Mouse (Mus musculus) stomach, embryonic 14.5 days (tissue): ENCODE data around the gene Grhl3. TPM values are rescaled to one million over a fixed set of nuclear protein-coding genes. Genes with fewer than 3 reads are reported as not detected.

Source experiments
- ATAC-seq: fragments of 200-750 bp; cut with Nextera tagmentation; 2 replicates; pipeline ENCODE4 v1.8.0; 2017; ENCODE audit warnings: low read depth, moderate TSS enrichment; ENCODE audit not compliant: insufficient number of reproducible peaks, insufficient read depth, low FRiP score
- H3K27ac ChIP-seq: fragments of 300-500 bp; sonication (generic); 2 replicates; pipeline ENCODE4 v1.5.1; 2014; ENCODE audit warnings: mild to moderate bottlenecking, low read length, moderate library complexity, mixed read lengths
- H3K27me3 ChIP-seq: fragments of 300-500 bp; sonication (generic); 2 replicates; pipeline ENCODE4 v1.6.1; 2014; ENCODE audit warnings: low read length, control low read depth, mixed read lengths; ENCODE audit not compliant: control insufficient read depth, insufficient read depth
- H3K36me3 ChIP-seq: fragments of 300-500 bp; sonication (generic); 2 replicates; pipeline ENCODE4 v1.6.1; 2014; ENCODE audit warnings: mild to moderate bottlenecking, control low read depth, low read length, moderate library complexity, mixed read lengths; ENCODE audit not compliant: control insufficient read depth, insufficient read depth
- H3K4me1 ChIP-seq: fragments of 300-500 bp; sonication (generic); 2 replicates; pipeline ENCODE4 v1.6.1; 2014; ENCODE audit warnings: low read length, control low read depth, mixed read lengths; ENCODE audit not compliant: control insufficient read depth, insufficient read depth
- H3K4me2 ChIP-seq: fragments of 300-500 bp; sonication (generic); replicated peaks from 2 replicates; pipeline ENCODE4 v1.6.1; 2014; ENCODE audit warnings: low read depth, low read length, control low read depth
- H3K4me3 ChIP-seq: fragments of 300-500 bp; sonication (generic); 2 replicates; pipeline ENCODE4 v1.5.1; 2014; ENCODE audit warnings: low read depth, low read length, control low read depth
- H3K9ac ChIP-seq: fragments of 300-500 bp; sonication (generic); replicated peaks from 2 replicates; pipeline ENCODE4 v1.6.1; 2014; ENCODE audit warnings: low read depth, mild to moderate bottlenecking, control low read depth, low read length, moderate library complexity, mixed read lengths
- H3K9me3 ChIP-seq: fragments of 300-500 bp; sonication (generic); 2 replicates; pipeline ENCODE4 v1.6.1; 2016; ENCODE audit warnings: low read depth, low read length, control low read depth; ENCODE audit not compliant: control insufficient read depth
- WGBS: fragments of 180-500 bp; shearing (Covaris S2); extraction: QIAGEN DNeasy Blood & Tissue Kit; methylation state at CpG from one replicate; pipeline ENCODE4 v1.1.7; 2014; 5-methylcytosine and 5-hydroxymethylcytosine counted together
- polyA plus RNA-seq: library from polyadenylated mRNA; unstranded; fragments of >200 nt; fragmentation: Nextera tagmentation; extraction: Ambion mirVana; gene quantifications from 2 replicates; pipeline ENCODE4 v1.2.1, GENCODE M21; 2014

Gene Grhl3
- polyA plus RNA-seq, 1 experiment from 2014 or later, result 33.0 TPM

DNA sequence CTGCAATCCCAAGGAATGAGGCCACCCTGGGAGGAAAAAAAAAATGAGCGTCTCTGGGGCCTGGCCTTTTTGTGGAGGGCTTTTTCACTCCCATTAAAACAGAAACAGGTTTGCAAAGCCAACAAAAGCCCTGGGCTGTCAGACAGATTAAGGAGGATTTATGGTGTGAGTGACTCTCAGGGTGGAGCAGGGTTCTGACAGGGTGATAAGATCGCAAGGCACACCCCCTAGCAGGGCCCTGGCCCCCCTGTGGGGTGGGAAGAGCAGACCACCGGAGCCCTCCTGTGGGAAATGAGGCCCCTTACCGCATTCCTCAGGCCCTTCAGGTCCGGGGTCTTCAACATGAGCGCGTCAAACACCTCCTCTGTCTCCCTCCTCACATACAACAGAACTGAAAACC, 25.3 kb downstream of the Grhl3 start:
- H3K27ac ChIP-seq, result peak overlapping the region; percentile 83
- H3K27me3 ChIP-seq, result no peaks in the 10 kb centered on the region
- H3K4me2 ChIP-seq, result no peak overlapping the region
- ATAC-seq, result peak; percentile 59; the same call in 1 of the 2 replicates
- no peak overlapping the region for H3K9ac ChIP-seq
- no peaks in the 10 kb centered on the region for H3K36me3 ChIP-seq
- H3K4me3 ChIP-seq, result no peak overlapping the region
- peaks cover 58% of the 10 kb centered on the region for H3K4me1 ChIP-seq
- no peaks in the 10 kb centered on the region for H3K9me3 ChIP-seq
- WGBS, result 9% methylated on average over 7 of the region's 7 CpGs

DNA sequence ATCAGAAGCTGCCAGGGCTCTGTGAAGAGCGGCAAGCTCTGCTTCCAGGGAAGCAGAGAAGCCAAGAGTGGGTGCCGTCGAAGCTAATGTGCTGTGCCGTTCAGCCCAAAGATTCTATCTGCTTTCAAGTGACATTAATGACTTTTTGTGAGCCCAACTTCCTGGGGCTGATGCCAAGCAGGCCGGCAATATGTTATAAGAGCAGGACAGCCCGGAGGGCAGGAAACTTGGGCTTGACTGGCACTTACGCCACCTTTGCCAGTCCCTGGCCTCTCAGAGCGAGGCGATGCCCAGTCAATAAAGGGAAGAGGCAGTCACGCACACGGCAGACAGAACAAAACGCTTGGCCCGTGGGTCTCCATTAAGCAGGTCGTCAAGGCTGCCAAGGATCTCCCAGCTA, 25.9 kb downstream of the Grhl3 start:
- Histone ChIP-seq H3K4me3 (no peak overlapping the region), H3K36me3 (no peaks in the 10 kb centered on the region), H3K27me3 (no peaks in the 10 kb centered on the region), H3K9me3 (no peaks in the 10 kb centered on the region), H3K4me1 (peaks cover 55% of the 10 kb centered on the region), H3K9ac (no peak overlapping the region), H3K4me2 (no peak overlapping the region), H3K27ac (peak overlapping the region; percentile 83)
- 42% methylated on average over 14 of the region's 14 CpGs for WGBS
- peak; percentile 3; the same call in 1 of the 2 replicates for ATAC-seq

DNA sequence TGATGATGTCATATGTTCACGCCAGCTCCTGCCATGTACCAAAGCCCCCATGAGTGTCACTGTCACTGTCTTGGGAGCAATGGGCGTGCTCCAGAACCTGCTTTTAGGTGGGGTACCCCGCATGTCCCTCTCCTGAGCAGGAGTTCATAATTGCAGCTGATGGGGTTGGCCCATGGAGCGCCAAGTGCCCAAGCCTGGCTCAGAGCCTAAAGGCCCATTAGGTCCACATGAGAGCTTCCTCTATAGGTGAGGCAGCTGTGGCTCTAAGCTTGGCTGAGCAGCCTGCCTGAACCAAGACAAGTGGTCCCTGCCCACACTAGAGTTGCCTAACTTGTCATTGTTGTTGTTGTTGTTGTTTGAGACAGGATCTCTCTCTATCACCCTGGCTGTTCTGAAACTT, 26.6 kb downstream of the Grhl3 start:
- Histone ChIP-seq H3K4me3 (no peak overlapping the region), H3K9ac (no peak overlapping the region), H3K4me1 (peaks cover 52% of the 10 kb centered on the region), H3K36me3 (no peaks in the 10 kb centered on the region), H3K27me3 (no peaks in the 10 kb centered on the region), H3K9me3 (no peaks in the 10 kb centered on the region), H3K27ac (no peak overlapping the region; the same call in 1 of the 2 replicates), H3K4me2 (no peak overlapping the region)
- ATAC-seq, result no peak
- WGBS, result 89% methylated on average over 4 of the region's 4 CpGs

DNA sequence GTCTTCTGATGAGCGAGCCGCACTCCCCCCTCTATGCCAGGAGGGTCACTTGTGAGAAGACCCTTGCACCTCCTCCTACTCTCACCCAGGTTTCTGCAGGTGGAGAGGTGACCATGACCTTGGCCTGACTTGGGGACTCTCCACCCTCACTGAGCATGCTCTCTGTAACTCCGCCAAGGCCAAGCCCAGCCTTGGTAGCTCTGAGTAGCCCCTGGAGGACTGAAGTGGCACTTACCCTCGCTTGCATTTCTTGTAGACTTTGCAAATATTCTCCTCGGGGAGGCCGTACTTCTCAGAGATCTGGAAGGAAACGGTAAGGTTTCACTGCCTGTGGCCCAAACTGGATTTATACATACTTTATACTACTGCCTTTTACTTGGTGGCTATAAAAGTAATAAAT, 27.4 kb downstream of the Grhl3 start:
- WGBS, result 93% methylated on average over 7 of the region's 7 CpGs
- no peak for ATAC-seq
- peaks cover 49% of the 10 kb centered on the region for H3K4me1 ChIP-seq

DNA sequence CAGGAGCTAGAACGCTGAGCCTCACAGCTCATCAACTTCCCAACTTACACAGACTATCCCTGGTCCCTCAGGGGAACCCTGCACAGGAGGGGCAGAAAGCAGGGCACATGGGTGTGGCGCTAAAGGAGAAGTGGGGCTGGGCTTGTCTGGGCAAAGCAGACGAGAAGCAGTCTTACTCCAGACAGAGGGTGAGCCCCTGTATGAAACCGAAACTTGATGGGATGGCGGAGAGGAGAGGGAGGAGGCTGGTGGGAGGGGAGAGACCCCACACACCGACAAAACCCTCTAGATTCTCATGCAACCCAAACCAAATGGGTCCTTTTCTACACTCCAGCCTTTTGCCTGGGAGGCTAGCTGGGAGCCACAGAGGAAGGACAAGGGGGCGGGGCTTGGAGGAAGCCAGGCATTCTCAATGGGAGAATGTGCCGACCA, 28.3 kb downstream of the Grhl3 start:
- WGBS, result 7% methylated on average over 8 of the region's 8 CpGs
- H3K9ac ChIP-seq, result no peak overlapping the region
- ATAC-seq, result no peak
- H3K4me2 ChIP-seq, result peak overlapping the region; percentile 44
- no peaks in the 10 kb centered on the region for H3K36me3 ChIP-seq
- H3K27me3 ChIP-seq, result no peaks in the 10 kb centered on the region
- peak overlapping the region; percentile 44; the same call in 1 of the 2 replicates for H3K27ac ChIP-seq
- peaks cover 45% of the 10 kb centered on the region for H3K4me1 ChIP-seq
- no peaks in the 10 kb centered on the region for H3K9me3 ChIP-seq
- H3K4me3 ChIP-seq, result peak overlapping the region; percentile 18; the same call in 1 of the 2 replicates

More for the DNA sequence above, 27.4 kb downstream of the Grhl3 start:
- H3K4me2 ChIP-seq, result no peak overlapping the region
- H3K36me3 ChIP-seq, result no peaks in the 10 kb centered on the region
- H3K27ac ChIP-seq, result no peak overlapping the region
- H3K4me3 ChIP-seq, result no peak overlapping the region
- no peak overlapping the region for H3K9ac ChIP-seq
- no peaks in the 10 kb centered on the region for H3K9me3 ChIP-seq
- no peaks in the 10 kb centered on the region for H3K27me3 ChIP-seq

DNA sequence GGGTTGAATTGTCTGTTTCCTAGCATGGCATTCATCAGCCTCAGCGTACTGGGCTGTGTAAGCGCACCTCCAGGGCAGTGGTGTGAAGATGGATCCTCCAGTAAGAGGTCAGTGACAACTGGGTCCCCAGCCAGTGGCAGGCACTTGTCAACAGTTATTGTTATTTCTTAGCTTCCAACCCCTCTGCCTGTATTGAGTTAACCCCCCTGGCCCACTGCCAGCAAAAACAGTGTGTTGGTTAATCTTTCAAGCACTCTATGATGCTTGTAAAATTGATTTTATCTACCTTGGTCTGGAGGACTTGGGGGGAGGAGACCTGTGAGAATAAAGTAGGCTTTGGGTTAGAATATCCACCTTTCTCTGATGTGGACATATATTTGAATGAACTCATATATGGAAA, 29.1 kb downstream of the Grhl3 start:
- Histone ChIP-seq H3K9ac (no peak overlapping the region), H3K27me3 (no peaks in the 10 kb centered on the region), H3K36me3 (no peaks in the 10 kb centered on the region), H3K9me3 (no peaks in the 10 kb centered on the region), H3K4me2 (no peak overlapping the region), H3K4me3 (no peak overlapping the region), H3K4me1 (peaks cover 37% of the 10 kb centered on the region), H3K27ac (no peak overlapping the region)
- no peak for ATAC-seq
- WGBS, result 78% methylated on average over 2 of the region's 2 CpGs

DNA sequence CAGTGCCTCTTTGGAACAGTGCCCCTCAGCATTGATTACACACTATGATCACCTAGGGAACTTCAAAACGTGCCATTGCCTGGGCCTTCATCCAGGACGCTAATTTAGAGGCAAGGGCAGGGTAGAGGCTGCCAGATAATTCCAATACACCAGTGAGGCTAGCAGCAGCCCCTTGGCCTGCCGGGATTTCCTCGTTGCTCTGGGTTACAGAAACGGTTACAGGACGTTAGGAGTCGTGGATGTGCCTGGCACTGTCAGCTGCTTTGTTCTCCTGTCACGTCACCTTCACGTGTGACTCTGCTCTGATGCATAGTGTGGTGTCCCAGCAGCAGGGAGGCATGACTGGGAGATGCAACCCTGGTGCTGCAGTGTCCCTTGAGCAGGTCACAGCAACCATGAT, 33.4 kb downstream of the Grhl3 start:
- WGBS, result 75% methylated on average over 9 of the region's 9 CpGs
- H3K4me2 ChIP-seq, result no peak overlapping the region
- no peak for ATAC-seq

DNA sequence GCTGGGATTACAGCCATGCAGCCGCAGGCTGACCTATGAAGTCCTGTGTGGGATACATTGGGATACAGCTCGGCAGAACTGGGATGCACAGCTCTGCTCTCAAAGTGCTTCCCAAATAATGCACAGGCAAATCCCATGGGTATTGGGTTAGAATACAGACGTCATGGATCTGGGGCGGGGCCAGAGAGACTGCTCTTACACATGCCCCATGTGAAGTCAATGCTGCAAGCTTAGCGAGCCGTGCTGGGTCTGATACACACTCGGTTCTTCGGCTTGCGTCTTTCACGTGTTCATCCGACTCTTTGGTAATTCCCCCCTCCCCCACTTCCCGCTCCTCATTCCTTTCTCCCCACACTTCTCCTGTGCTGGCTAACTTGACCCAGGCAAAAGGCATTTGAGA, 34.4 kb downstream of the Grhl3 start:
- WGBS, result 86% methylated on average over 12 of the region's 12 CpGs
- Histone ChIP-seq H3K9ac (no peak overlapping the region), H3K4me1 (no peaks in the 10 kb centered on the region), H3K4me3 (no peak overlapping the region), H3K4me2 (no peak overlapping the region), H3K27ac (no peak overlapping the region), H3K9me3 (no peaks in the 10 kb centered on the region), H3K27me3 (no peaks in the 10 kb centered on the region), H3K36me3 (no peaks in the 10 kb centered on the region)
- ATAC-seq, result no peak

More for the DNA sequence above, 33.4 kb downstream of the Grhl3 start:
- no peak overlapping the region for H3K9ac ChIP-seq
- peaks cover 4% of the 10 kb centered on the region for H3K4me1 ChIP-seq
- no peak overlapping the region for H3K4me3 ChIP-seq
- no peak overlapping the region for H3K27ac ChIP-seq
- H3K9me3 ChIP-seq, result no peaks in the 10 kb centered on the region
- no peaks in the 10 kb centered on the region for H3K36me3 ChIP-seq
- H3K27me3 ChIP-seq, result no peaks in the 10 kb centered on the region

DNA sequence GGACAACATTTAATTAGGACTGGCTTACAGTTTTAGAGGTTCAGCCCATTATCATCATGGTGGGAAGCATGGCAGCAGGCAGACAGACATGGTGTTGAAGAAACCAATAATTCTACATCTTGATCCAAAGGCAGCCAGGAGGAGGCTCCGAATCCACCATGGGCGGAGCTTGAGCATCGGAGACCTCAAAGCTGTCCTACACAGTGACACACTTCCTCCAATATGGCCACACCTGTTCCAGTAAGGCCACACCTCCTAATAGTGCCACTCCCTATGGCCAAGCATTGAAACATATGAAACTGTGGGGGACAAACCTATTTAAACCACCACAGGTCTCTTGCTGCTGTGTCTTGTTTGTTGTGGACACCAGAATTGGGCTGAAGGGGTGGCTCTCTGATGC, 38.4 kb downstream of the Grhl3 start:
- Histone ChIP-seq H3K4me2 (no peak overlapping the region), H3K9me3 (peaks cover 6% of the 10 kb centered on the region; the same call in 1 of the 2 replicates), H3K27ac (no peak overlapping the region), H3K9ac (no peak overlapping the region), H3K4me1 (no peaks in the 10 kb centered on the region), H3K27me3 (no peaks in the 10 kb centered on the region), H3K4me3 (no peak overlapping the region), H3K36me3 (no peaks in the 10 kb centered on the region)
- WGBS, result 97% methylated on average over 3 of the region's 3 CpGs
- no peak for ATAC-seq
